Mouse (Mus musculus) olfactory bulb, adult 2 months (tissue): ENCODE results near the gene Lhx5.

Experiments
- CTCF ChIP-seq: fragments of 200-500 bp; IDR thresholded peaks from 2 replicates; pipeline ENCODE4 v1.5.1; 2012; ENCODE audit warnings: low read depth, mild to moderate bottlenecking, low read length, moderate library complexity; ENCODE audit not compliant: insufficient read depth
- POLR2A ChIP-seq: fragments of 200-500 bp; IDR thresholded peaks from 2 replicates; pipeline ENCODE4 v1.6.1; 2012; ENCODE audit warnings: mild to moderate bottlenecking, low read depth, low read length, moderate library complexity; ENCODE audit not compliant: insufficient read depth

DNA sequence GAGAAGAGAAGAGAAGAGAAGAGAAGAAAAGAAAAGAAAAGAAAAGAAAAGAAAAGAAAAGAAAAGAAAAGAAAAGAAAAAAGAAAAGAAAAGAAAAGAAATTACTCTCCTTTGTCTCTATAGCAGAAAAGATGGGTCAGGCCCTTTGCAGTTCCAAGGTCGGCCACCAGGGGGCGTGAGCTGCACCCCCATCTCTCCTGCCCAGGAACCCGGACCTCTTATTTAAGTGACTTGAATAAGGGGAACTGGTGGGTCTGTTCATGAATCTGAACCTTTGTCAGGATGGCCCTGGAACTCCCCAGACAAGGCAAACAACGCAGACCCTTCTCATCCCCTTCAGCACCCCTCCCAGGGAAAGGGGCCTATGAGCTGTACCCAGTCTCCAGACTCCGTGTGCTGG, 33.6 kb downstream of the Lhx5 start:
- TF ChIP-seq POLR2A (no peak), CTCF (peak; percentile 42; the same call in 1 of the 2 replicates)
